Mouse (Mus musculus) kidney, adult 8-10 months (tissue): ENCODE results near the gene Pgls.

Source experiments
- DNase-seq, 2 experiments: peaks; one replicate each; pipeline ENCODE4 v3.0.0; 2022

The Pgls gene

DNA sequence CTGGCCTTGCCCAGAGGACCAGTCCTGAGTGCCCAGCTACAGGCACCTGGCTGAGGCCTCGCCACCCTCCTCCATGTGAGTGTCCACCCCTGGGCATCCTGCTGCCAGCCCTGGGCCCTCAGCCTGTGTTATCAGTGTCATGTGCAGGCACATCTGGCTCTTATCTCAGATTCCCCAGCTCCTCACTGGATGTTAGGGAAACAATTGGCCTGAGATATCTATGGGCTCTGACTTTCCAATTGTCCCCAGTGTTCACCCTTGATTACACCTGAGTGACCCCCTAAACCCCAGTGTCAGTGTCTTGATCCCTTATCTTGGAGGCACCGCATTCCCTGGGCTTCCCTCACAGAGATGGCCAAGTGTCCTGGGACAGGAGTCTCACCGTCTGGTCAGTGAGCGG lies 47.3 kb downstream of the Pgls start:
- no peak for DNase-seq

DNA sequence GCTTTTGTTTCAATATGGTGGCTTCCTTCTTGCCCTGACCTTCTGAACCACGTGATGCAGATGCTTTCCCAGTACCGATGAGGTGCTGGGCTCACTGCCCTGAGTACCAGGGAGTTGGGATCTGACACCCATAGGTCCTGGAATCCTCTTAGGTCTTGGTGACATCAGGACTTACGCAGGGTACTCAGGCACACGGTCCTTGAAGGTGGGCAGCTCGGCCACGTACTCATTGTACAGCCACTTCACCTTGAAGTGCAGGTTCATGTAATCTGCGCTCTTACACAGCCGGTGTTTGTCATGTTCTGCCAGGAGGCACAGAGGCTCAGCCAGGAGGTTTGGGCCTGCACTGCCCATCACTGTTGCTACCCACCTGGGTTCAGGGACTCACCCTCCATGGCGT lies 53.5 kb downstream of the Pgls start:
- DNase-seq = no peak
